13 mouse cellular contexts compared by ENCODE assay signal in genomic region chr13:28481224-28481965, GRCm38 (mm10).
DNase-seq lines count a peak whose midpoint lies in the region; ATAC-seq and TF ChIP-seq lines count a peak whose summit lies in the region.
"Had no signal": no experiment of that assay in that cellular context is flagged by ENCODE, and none has a peak within 500 bp of the region (broad histone marks: within the 10 kb centered on the region; RNA-seq: fewer than 3 reads in every experiment).

No protein-coding gene starts in this region.

- H3K36me3 ChIP-seq in stomach, embryonic 15.5 days, result no peaks in the 10 kb centered on the region
- H3K36me3 ChIP-seq in stomach, postnatal 0 days (ENCODE audit: control insufficient read depth, insufficient read depth, low read length), result no peaks in the 10 kb centered on the region
- H3K36me3 ChIP-seq in embryonic facial prominence, embryonic 10.5 days (replicated peaks), result peaks cover 4% of the 10 kb centered on the region; the same call in 1 of the 2 replicates
- H3K36me3 ChIP-seq in hindbrain, postnatal 0 days (ENCODE audit: insufficient read depth, low read length), result no peaks in the 10 kb centered on the region

- WGBS in stomach, embryonic 15.5 days, result 63% methylated on average over 7 of the region's 7 CpGs
- 69% methylated on average over 7 of the region's 7 CpGs for WGBS in stomach, postnatal 0 days
- WGBS in embryonic facial prominence, embryonic 10.5 days, result 77% methylated on average over 7 of the region's 7 CpGs
- WGBS in hindbrain, postnatal 0 days, result 55% methylated on average over 7 of the region's 7 CpGs

- H3K27me3 ChIP-seq in stomach, embryonic 15.5 days (replicated peaks), result no peaks in the 10 kb centered on the region
- no peaks in the 10 kb centered on the region for H3K27me3 ChIP-seq in stomach, postnatal 0 days (ENCODE audit: control insufficient read depth, insufficient read depth, low read length)
- no peaks in the 10 kb centered on the region for H3K27me3 ChIP-seq in embryonic facial prominence, embryonic 10.5 days (replicated peaks; ENCODE audit: low read depth, poor library complexity, severe bottlenecking)
- no peaks in the 10 kb centered on the region for H3K27me3 ChIP-seq in hindbrain, postnatal 0 days (ENCODE audit: insufficient read depth, low read length)
- H3K27me3 ChIP-seq: embryonic facial prominence, embryonic 12.5 days; megakaryocyte, embryonic 14.5 days had no signal

- TF ChIP-seq EP300 in stomach, postnatal 0 days (optimal IDR thresholded peaks at IDR 0.05), result no peak

- no peaks in the 10 kb centered on the region for H3K9me3 ChIP-seq in stomach, embryonic 15.5 days
- H3K9me3 ChIP-seq in stomach, postnatal 0 days (ENCODE audit: control insufficient read depth, low read length), result no peaks in the 10 kb centered on the region
- H3K9me3 ChIP-seq in embryonic facial prominence, embryonic 10.5 days, result no peaks in the 10 kb centered on the region
- H3K9me3 ChIP-seq in hindbrain, postnatal 0 days (ENCODE audit: low read length), result no peaks in the 10 kb centered on the region
- H3K9me3 ChIP-seq: embryonic facial prominence, embryonic 12.5 days had no signal

- no peak overlapping the region for H3K4me2 ChIP-seq in stomach, embryonic 15.5 days
- H3K4me2 ChIP-seq in stomach, postnatal 0 days (replicated peaks; ENCODE audit: low read depth), result no peak overlapping the region
- H3K4me2 ChIP-seq in hindbrain, postnatal 0 days (ENCODE audit: low read depth, low read length), result no peak overlapping the region
- H3K4me2 ChIP-seq: embryonic facial prominence, embryonic 12.5 days had no signal

- DNase-seq in stomach, postnatal 0 days (ENCODE audit: low spot score), result no peak
- peak; percentile 52 for DNase-seq in embryonic facial prominence, embryonic 10.5 days (ENCODE audit: low spot score)
- peak; percentile 77 for DNase-seq in hindbrain, postnatal 0 days (ENCODE audit: low spot score)
- DNase-seq in adrenal gland, postnatal 25 days, result no peak
- DNase-seq in kidney, postnatal 4 days, result no peak
- no peak for DNase-seq in right cerebral cortex, postnatal 10 days (ENCODE audit: low spot score in 2 of 2)
- no peak for DNase-seq in urinary bladder, postnatal 36 days (ENCODE audit: low spot score in 2 of 2)
- DNase-seq: gastrocnemius, adult 2 months; kidney, postnatal 36 days; thymus, postnatal 36 days had no signal

- H3K27ac ChIP-seq in stomach, embryonic 15.5 days, result 0 out of 2 replicates have a peak overlapping the region, but pooled peaks have one; percentile 6
- no peak overlapping the region for H3K27ac ChIP-seq in stomach, postnatal 0 days (replicated peaks)
- no peak overlapping the region for H3K27ac ChIP-seq in embryonic facial prominence, embryonic 10.5 days (replicated peaks)
- H3K27ac ChIP-seq in hindbrain, postnatal 0 days, result peak overlapping the region; percentile 2; the same call in 1 of the 2 replicates
- H3K27ac ChIP-seq: embryonic facial prominence, embryonic 12.5 days; gastrocnemius, adult 2 months had no signal

- H3K4me1 ChIP-seq in stomach, embryonic 15.5 days, result no peaks in the 10 kb centered on the region; the same call in 1 of the 2 replicates
- H3K4me1 ChIP-seq in stomach, postnatal 0 days (replicated peaks; ENCODE audit: control insufficient read depth, insufficient read depth), result no peaks in the 10 kb centered on the region
- peaks cover 6% of the 10 kb centered on the region; the same call in 1 of the 2 replicates for H3K4me1 ChIP-seq in embryonic facial prominence, embryonic 10.5 days
- peaks cover 4% of the 10 kb centered on the region; the same call in 1 of the 2 replicates for H3K4me1 ChIP-seq in hindbrain, postnatal 0 days (ENCODE audit: insufficient read depth, low read length)
- H3K4me1 ChIP-seq: megakaryocyte, embryonic 14.5 days had no signal

- no peak overlapping the region for H3K4me3 ChIP-seq in stomach, embryonic 15.5 days (replicated peaks)
- H3K4me3 ChIP-seq in stomach, postnatal 0 days (ENCODE audit: low read depth, low read length), result no peak overlapping the region
- no peak overlapping the region for H3K4me3 ChIP-seq in embryonic facial prominence, embryonic 10.5 days
- no peak overlapping the region for H3K4me3 ChIP-seq in hindbrain, postnatal 0 days (ENCODE audit: low read length)
- H3K4me3 ChIP-seq: embryonic facial prominence, embryonic 12.5 days; gastrocnemius, adult 2 months; megakaryocyte, embryonic 14.5 days had no signal

- no peak for TF ChIP-seq CTCF in stomach, postnatal 0 days (IDR thresholded peaks at IDR 0.05; ENCODE audit: low read depth)
- no peak for TF ChIP-seq CTCF in hindbrain, postnatal 0 days (IDR thresholded peaks at IDR 0.05; ENCODE audit: low read depth)

- no peak overlapping the region for H3K9ac ChIP-seq in stomach, embryonic 15.5 days
- H3K9ac ChIP-seq in stomach, postnatal 0 days (ENCODE audit: low read length), result no peak overlapping the region
- H3K9ac ChIP-seq in hindbrain, postnatal 0 days (replicated peaks; ENCODE audit: low read length), result no peak overlapping the region
- H3K9ac ChIP-seq: embryonic facial prominence, embryonic 12.5 days had no signal

- ATAC-seq in stomach, embryonic 15.5 days (ENCODE audit: insufficient read depth, low FRiP score, low read depth), result no peak
- ATAC-seq in stomach, postnatal 0 days (ENCODE audit: low FRiP score, low TSS enrichment), result no peak
- peak; percentile 80 for ATAC-seq in hindbrain, postnatal 0 days

Comparison
In these comparisons a context has a peak if more than half of its experiments do, and no peak if none do; other contexts are left out.
1. H3K27ac ChIP-seq: peak in stomach, embryonic 15.5 days (single experiment) and hindbrain, postnatal 0 days (single experiment); none in stomach, postnatal 0 days (single experiment) and embryonic facial prominence, embryonic 10.5 days (single experiment).
2. DNase-seq: peak in embryonic facial prominence, embryonic 10.5 days (single experiment) and hindbrain, postnatal 0 days (single experiment); none in stomach, postnatal 0 days (single experiment), adrenal gland, postnatal 25 days (single experiment), kidney, postnatal 4 days (0 of 2), right cerebral cortex, postnatal 10 days (0 of 2) and urinary bladder, postnatal 36 days (0 of 2).